Mouse (Mus musculus) forebrain, embryonic 10.5 days (tissue): Measurements from ENCODE around the gene Rbm7. TPM values are rescaled to one million over a fixed set of nuclear protein-coding genes. Genes with fewer than 3 reads are reported as not detected.
"Not testable (repeated sequence)": the region's sequence is repeated elsewhere in the genome, so short reads cannot be mapped to it uniquely, and the experiment has no call there.

ENCODE experiments used
- DNase-seq: peaks from one replicate; pipeline ENCODE4 v3.0.0-alpha.2; 2017; ENCODE audit warnings: low spot score; ENCODE audit errors: extremely low spot score
- H3K27ac ChIP-seq: fragments of 300-500 bp; sonication (generic); 2 replicates; pipeline ENCODE4 v1.5.1; 2016; ENCODE audit warnings: mild to moderate bottlenecking
- H3K27me3 ChIP-seq: fragments of 300-500 bp; sonication (generic); 2 replicates; pipeline ENCODE4 v1.6.1; 2016; ENCODE audit warnings: mild to moderate bottlenecking; ENCODE audit not compliant: poor library complexity, severe bottlenecking
- H3K36me3 ChIP-seq: fragments of 300-500 bp; sonication (generic); replicated peaks from 2 replicates; pipeline ENCODE4 v1.6.1; 2016; ENCODE audit warnings: mild to moderate bottlenecking, moderate library complexity
- H3K4me1 ChIP-seq: fragments of 300-500 bp; sonication (generic); 2 replicates; pipeline ENCODE4 v1.6.1; 2016
- H3K4me3 ChIP-seq: fragments of 300-500 bp; sonication (generic); 2 replicates; pipeline ENCODE4 v1.5.1; 2016; ENCODE audit warnings: mild to moderate bottlenecking, moderate library complexity
- H3K9me3 ChIP-seq: fragments of 300-500 bp; sonication (generic); 2 replicates; pipeline ENCODE4 v1.6.1; 2016; ENCODE audit warnings: mild to moderate bottlenecking, moderate library complexity
- WGBS: fragments of 180-500 bp; shearing (Covaris S2); methylation state at CpG from one replicate; pipeline ENCODE4 v1.1.7; 2016; 5-methylcytosine and 5-hydroxymethylcytosine counted together
- polyA plus RNA-seq: library from polyadenylated mRNA; unstranded; fragments of >200 nt; fragmentation: Nextera tagmentation; extraction: Ambion mirVana; gene quantifications from 2 replicates; pipeline ENCODE4 v1.2.1, GENCODE M21; 2016

The Rbm7 gene
- 112 and 118 TPM in 2 replicates for polyA plus RNA-seq

- peak; percentile 93 for DNase-seq
- peaks cover 5% of the 10 kb centered on the region; the same call in 1 of the 2 replicates for H3K27me3 ChIP-seq
- H3K4me1 ChIP-seq: peaks cover 22% of the 10 kb centered on the region
- peak within 1 kb of the TSS; percentile 82 for H3K4me3 ChIP-seq
- H3K27ac ChIP-seq: peak within 1 kb of the TSS; percentile 94
- peaks cover 38% of the 10 kb centered on the region for H3K36me3 ChIP-seq
- no peaks in the 10 kb centered on the region for H3K9me3 ChIP-seq
- WGBS: under 1% methylated on average over 72 of the region's 72 CpGs
Observed at GRCm38 (mm10) chr9:48494817-48495547, at the start of gene Rbm7, which contains the start of gene Gm5617. Gene Rbm7 (minus strand): TSS chr9:48495299. Gene Gm5617 (plus strand): TSS chr9:48495442.

GRCm38 (mm10) chr9:48538688-48539087 lies 43.6 kb upstream of the Rbm7 start:
- no peaks in the 10 kb centered on the region for H3K36me3 ChIP-seq
- DNase-seq: peak; percentile 32
- H3K27ac ChIP-seq: no peak overlapping the region
- 11% methylated on average over 12 of the region's 12 CpGs for WGBS
- H3K4me1 ChIP-seq: peaks cover 15% of the 10 kb centered on the region
- H3K4me3 ChIP-seq: peak overlapping the region; percentile 44
- H3K27me3 ChIP-seq: peaks cover 40% of the 10 kb centered on the region
- H3K9me3 ChIP-seq: peaks cover 23% of the 10 kb centered on the region

DNA sequence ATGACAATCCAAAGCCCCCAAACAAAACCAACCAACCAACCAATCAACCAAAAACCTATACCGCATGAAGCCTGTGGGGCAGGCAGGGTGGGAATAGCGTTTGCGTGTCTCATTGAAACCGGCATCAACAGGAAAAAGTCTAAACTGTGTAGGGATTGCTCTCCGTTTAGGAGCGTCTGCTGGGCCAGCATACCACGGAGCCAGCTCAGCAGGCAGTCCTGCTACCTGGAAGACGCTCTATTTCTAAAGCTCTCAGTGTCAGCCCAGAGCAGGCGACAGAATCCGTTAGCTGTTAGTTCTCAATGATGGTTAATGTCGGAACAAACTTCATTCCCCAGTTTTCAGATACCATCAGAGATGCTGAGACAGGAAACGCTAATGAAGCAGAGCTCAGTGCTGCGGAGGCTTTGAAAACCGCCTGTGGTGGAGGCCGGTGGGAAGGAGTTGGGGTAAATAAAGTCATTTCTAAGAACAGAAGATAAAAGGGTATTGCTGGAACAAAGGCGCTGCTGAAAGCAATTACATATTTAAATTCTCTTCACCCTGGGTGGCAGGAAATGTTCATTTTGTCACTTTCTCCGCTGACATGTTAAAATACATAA lies 43.0 kb upstream of the Rbm7 start:
- Histone ChIP-seq H3K4me1 (peaks cover 15% of the 10 kb centered on the region), H3K9me3 (peaks cover 23% of the 10 kb centered on the region), H3K27me3 (peaks cover 40% of the 10 kb centered on the region), H3K4me3 (peak overlapping the region; percentile 44), H3K27ac (peak overlapping the region; percentile 60; the same call in 1 of the 2 replicates), H3K36me3 (no peaks in the 10 kb centered on the region)
- DNase-seq: peak; percentile 24
- WGBS: 1% methylated on average over 17 of the region's 17 CpGs

- peaks cover 40% of the 10 kb centered on the region for H3K27me3 ChIP-seq
- H3K4me3 ChIP-seq, DNase-seq, H3K36me3 ChIP-seq, H3K27ac ChIP-seq: not testable (repeated sequence)
- whole genome bisulfite sequencing: 29% methylated on average over 1 of the region's 1 CpGs
- H3K9me3 ChIP-seq: peaks cover 20% of the 10 kb centered on the region
- H3K4me1 ChIP-seq: peaks cover 15% of the 10 kb centered on the region
Observed at GRCm38 (mm10) chr9:48537616-48538015, 42.5 kb upstream of the Rbm7 start.

GRCm38 (mm10) chr9:48536414-48536813 lies 41.3 kb upstream of the Rbm7 start:
- Histone ChIP-seq H3K4me1 (peaks cover 15% of the 10 kb centered on the region), H3K27me3 (peaks cover 40% of the 10 kb centered on the region), H3K36me3 (no peaks in the 10 kb centered on the region), H3K4me3 (no peak overlapping the region), H3K27ac (no peak overlapping the region), H3K9me3 (peaks cover 8% of the 10 kb centered on the region)
- no peak for DNase-seq
- 65% methylated on average over 1 of the region's 1 CpGs for WGBS

GRCm38 (mm10) chr9:48532730-48533129 lies 37.6 kb upstream of the Rbm7 start:
- 90% methylated on average over 2 of the region's 2 CpGs for WGBS
- no peak overlapping the region for H3K27ac ChIP-seq
- peaks cover 18% of the 10 kb centered on the region for H3K27me3 ChIP-seq
- H3K4me1 ChIP-seq: 0 out of 2 replicates have a peak, but pooled peaks cover 3% of the 10 kb centered on the region
- H3K36me3 ChIP-seq: no peaks in the 10 kb centered on the region
- no peaks in the 10 kb centered on the region for H3K9me3 ChIP-seq
- H3K4me3 ChIP-seq: no peak overlapping the region
- DNase-seq: no peak

DNA sequence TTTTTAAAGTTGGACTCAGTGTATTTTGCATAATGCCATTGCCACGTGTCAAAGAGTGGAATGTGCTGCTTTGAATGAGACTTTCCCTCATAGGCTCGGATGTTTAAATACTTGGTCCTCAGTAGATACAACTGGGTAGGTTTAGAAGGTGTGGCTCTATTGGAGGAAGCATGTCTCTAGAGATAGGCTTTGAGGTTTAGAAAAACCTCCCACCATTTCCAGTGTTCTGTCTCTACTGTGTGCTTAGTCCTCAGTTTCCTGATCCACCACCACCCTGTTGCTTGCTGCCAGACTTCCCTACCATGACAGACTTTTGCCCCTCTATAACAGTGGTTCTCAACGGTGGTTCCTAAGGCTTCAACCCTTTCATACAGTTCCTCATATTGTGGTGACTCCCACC lies 37.1 kb upstream of the Rbm7 start:
- peaks cover 13% of the 10 kb centered on the region for H3K27me3 ChIP-seq
- no peak overlapping the region for H3K27ac ChIP-seq
- H3K4me1 ChIP-seq: 0 out of 2 replicates have a peak, but pooled peaks cover 3% of the 10 kb centered on the region
- no peaks in the 10 kb centered on the region for H3K36me3 ChIP-seq
- no peak overlapping the region for H3K4me3 ChIP-seq
- no peaks in the 10 kb centered on the region for H3K9me3 ChIP-seq
- DNase-seq: no peak
- 75% methylated on average over 3 of the region's 3 CpGs for WGBS

GRCm38 (mm10) chr9:48531294-48531693 lies 36.2 kb upstream of the Rbm7 start:
- no peaks in the 10 kb centered on the region for H3K9me3 ChIP-seq
- no peak overlapping the region for H3K4me3 ChIP-seq
- peaks cover 4% of the 10 kb centered on the region for H3K27me3 ChIP-seq
- no peaks in the 10 kb centered on the region for H3K4me1 ChIP-seq
- no peaks in the 10 kb centered on the region for H3K36me3 ChIP-seq
- no peak overlapping the region for H3K27ac ChIP-seq
- WGBS: 91% methylated on average over 4 of the region's 4 CpGs
- no peak for DNase-seq

DNA sequence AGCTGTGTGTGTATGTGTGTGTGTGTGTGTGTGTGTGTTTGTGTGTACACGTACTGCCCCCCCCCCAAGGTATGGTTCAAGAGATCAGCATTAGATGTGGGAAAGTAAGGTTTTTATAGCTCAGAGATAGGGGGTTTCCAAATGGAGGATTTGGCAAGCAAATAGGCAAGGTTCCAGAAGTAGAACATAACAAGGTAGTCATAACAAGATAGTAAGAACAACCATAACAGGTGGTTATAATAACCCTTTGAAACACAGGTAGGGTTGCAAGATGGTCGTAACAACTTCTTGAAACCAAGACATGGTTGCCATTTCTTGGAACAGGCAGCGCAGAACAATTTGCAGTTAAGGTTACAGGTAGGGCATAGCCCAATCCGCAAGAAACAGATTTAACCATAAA lies 31.4 kb upstream of the Rbm7 start:
- no peak for DNase-seq

GRCm38 (mm10) chr9:48525566-48525965 lies 30.5 kb upstream of the Rbm7 start:
- no peaks in the 10 kb centered on the region for H3K36me3 ChIP-seq
- no peaks in the 10 kb centered on the region for H3K27me3 ChIP-seq
- H3K27ac ChIP-seq: no peak overlapping the region
- WGBS: 13% methylated on average over 1 of the region's 1 CpGs
- DNase-seq: no peak
- H3K9me3 ChIP-seq: no peaks in the 10 kb centered on the region
- H3K4me1 ChIP-seq: no peaks in the 10 kb centered on the region
- H3K4me3 ChIP-seq: no peak overlapping the region

More for the DNA sequence above, 31.4 kb upstream of the Rbm7 start:
- 91% methylated on average over 4 of the region's 4 CpGs for WGBS
- Histone ChIP-seq H3K27me3 (no peaks in the 10 kb centered on the region), H3K36me3 (no peaks in the 10 kb centered on the region), H3K27ac (no peak overlapping the region), H3K9me3 (no peaks in the 10 kb centered on the region), H3K4me3 (no peak overlapping the region), H3K4me1 (no peaks in the 10 kb centered on the region)

GRCm38 (mm10) chr9:48520405-48520804 lies 25.3 kb upstream of the Rbm7 start:
- H3K9me3 ChIP-seq: not testable (repeated sequence)

DNA sequence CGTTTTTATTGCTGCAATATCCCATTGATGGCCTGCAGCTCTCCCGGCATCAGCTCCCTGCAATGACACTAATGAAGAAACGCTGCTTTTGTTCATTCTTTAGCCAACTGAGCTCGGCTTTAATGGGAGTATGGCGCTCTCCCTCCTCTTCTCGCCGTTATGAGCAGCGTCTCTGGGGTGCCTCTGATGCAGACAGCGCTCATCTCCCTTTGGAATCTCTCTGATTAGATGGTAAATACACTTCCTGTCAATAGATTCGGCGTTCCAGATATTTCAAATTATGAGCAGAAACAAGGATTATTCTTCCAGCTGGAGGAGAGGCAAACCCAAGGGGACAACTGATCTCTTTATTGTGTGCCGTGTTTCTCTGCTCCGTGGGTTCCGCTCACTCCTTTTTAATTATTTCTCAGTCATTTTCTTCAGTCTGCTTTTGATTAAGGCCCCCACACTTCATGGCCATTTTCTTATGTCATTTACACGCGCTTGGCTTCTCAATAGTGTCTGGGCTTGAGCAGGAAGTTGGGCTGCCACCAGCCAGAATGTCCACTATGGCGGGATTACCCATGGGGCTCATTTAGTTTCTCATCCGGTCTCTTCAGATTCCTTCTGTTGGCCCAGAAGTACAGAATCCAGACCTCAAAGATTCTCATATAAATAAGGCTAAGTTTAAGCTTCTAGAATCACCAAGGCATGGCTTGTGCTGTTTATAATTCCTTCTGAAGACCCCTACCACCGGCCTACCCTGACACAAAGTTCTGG lies 22.5 kb upstream of the Rbm7 start:
- Histone ChIP-seq H3K27me3 (no peaks in the 10 kb centered on the region), H3K36me3 (no peaks in the 10 kb centered on the region), H3K9me3 (no peaks in the 10 kb centered on the region), H3K4me3 (peak overlapping the region; percentile 27; the same call in 1 of the 2 replicates), H3K27ac (peak overlapping the region; percentile 84), H3K4me1 (peaks cover 28% of the 10 kb centered on the region)
- 47% methylated on average over 19 of the region's 19 CpGs for WGBS
- DNase-seq: peak; percentile 23

More at GRCm38 (mm10) chr9:48520405-48520804, 25.3 kb upstream of the Rbm7 start:
- H3K27ac ChIP-seq, H3K27me3 ChIP-seq, H3K36me3 ChIP-seq, H3K4me3 ChIP-seq, DNase-seq: not testable (repeated sequence)
- 70% methylated on average over 5 of the region's 7 CpGs for WGBS
- H3K4me1 ChIP-seq: peaks cover 25% of the 10 kb centered on the region
